Mouse (Mus musculus) bone marrow macrophage, adult 2 months (primary cell): ENCODE results near the gene Pycr1. TPM values are rescaled to one million over a fixed set of nuclear protein-coding genes. Genes with fewer than 3 reads are reported as not detected.
A peak's percentile ranks its signal among the peaks of the same experiment; 100 is the strongest.

Source experiments
- H3K27ac ChIP-seq: 2 replicates; pipeline ENCODE4 v1.5.1; 2012; ENCODE audit warnings: low read depth, low read length; ENCODE audit not compliant: insufficient read depth
- H3K4me1 ChIP-seq: 2 replicates; pipeline ENCODE4 v1.6.1; 2012; ENCODE audit warnings: low read length; ENCODE audit not compliant: control insufficient read depth, insufficient read depth
- H3K4me3 ChIP-seq: 2 replicates; pipeline ENCODE4 v1.5.1; 2012; ENCODE audit warnings: mild to moderate bottlenecking, low read length, moderate library complexity; ENCODE audit not compliant: insufficient read depth
- CTCF ChIP-seq: IDR thresholded peaks from 2 replicates; pipeline ENCODE4 v1.5.1; 2012; ENCODE audit warnings: low read depth, mild to moderate bottlenecking, low read length, moderate library complexity
- POLR2A ChIP-seq: IDR thresholded peaks from 2 replicates; pipeline ENCODE4 v1.6.1; 2012; ENCODE audit warnings: mild to moderate bottlenecking, low read depth, low read length, borderline replicate concordance
- polyA plus RNA-seq: library from polyadenylated mRNA; stranded (reverse); fragments of >200 nt; gene quantifications from 2 replicates; pipeline ENCODE4 v1.2.4, GENCODE M21; 2012; ENCODE audit not compliant: missing spikeins, insufficient read depth, insufficient read length

Gene Pycr1
- polyA plus RNA-seq, 1 experiment, result 0.78 TPM

DNA sequence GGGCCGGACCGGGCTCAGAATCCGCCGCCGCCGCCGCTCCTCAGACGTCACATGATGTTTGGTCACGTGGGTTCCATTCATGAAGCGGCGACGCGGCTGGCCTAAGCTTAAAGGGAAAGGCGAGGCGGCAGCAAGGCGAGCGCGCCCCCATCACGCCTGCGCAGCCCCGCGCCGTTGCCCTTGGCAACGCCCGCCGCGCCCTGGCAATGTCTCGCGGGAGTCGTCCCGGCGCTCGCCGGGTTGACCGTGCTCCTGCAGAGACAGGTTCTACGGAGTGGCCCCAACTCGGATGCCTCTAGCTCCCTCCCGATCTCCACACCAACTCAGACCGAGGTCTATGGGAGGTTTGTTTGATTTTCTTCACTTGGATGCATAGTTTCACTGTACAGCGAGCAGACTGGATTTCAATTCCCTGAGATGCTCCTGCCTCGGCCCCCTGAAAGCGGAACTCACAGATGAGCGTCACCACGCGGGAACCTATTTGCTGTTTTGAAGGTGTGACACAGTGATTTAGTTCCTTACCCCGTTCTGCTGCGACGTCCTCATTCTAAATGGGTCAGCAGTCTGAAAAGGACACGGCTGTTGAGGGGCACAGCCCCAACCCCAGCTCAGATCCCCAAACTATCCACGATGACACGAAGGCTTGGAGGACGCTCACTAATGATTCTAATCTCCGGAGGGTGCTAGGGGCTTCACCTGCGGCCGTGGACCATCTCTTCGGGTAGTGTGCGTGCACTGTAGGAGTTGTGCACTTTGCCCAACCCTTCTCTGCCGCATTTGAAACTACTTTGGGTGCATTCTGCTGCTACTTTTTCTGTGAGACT lies 9.8 kb downstream of the Pycr1 start, which contains the start of gene Mafg:
TSS of gene Mafg (minus strand) at position 81 of the 824 bp plus-strand sequence.
- TF ChIP-seq CTCF (no peak), POLR2A (no peak)
- Histone ChIP-seq H3K4me3 (peak within 1 kb of the TSS; percentile 62), H3K4me1 (peaks cover 34% of the 10 kb centered on the region), H3K27ac (peak within 1 kb of the TSS; percentile 95)

DNA sequence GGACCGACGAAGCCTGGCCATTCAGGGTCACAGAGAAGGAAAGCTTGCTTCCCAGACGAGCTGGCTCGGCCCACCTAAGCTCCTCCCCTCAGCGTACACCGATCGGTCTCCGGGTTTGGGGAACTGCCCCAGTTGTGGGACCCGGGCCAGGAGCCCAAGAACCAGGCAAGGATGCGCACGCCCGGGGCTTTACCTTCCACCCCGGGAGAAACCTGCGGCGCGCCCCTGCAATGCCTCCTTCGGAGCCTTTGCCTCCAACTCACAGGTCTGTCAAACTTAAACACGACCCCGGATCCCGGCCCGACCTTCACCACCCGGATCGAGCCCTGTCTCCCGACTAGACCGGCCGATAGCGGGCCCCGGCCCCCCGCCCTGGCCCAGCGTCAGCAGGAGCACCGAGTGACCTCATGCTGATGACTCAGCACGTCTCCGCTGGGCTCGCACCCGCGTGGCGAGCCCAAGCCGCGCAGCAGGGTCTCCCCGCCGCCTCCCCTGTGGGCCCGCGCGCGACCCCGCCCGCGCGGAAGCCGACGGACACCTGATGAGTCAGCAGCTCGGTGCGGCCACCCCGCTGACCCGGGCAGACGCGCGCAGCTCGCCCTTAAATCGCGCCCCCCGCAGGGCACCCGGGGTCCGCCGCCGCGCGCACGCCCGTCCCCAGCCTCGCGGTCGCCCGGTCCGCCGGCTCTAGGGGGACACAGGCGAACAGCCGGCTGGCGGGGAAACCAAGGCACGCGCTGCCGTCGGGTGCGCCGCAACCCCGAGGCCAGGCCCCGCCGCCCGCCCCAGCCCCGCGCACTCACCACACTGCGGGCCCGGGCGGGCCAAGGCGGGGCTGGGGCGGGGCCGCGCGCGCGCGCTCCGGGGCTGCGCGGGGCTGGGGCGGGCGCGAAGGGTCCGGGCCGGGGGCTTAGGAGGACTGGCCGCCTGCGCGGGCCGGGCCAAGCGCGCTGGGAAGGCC lies 10.7 kb downstream of the Pycr1 start:
- Histone ChIP-seq H3K4me3 (peak overlapping the region; percentile 62), H3K4me1 (peaks cover 38% of the 10 kb centered on the region), H3K27ac (peak overlapping the region; percentile 95)
- TF ChIP-seq POLR2A (no peak), CTCF (no peak)

DNA sequence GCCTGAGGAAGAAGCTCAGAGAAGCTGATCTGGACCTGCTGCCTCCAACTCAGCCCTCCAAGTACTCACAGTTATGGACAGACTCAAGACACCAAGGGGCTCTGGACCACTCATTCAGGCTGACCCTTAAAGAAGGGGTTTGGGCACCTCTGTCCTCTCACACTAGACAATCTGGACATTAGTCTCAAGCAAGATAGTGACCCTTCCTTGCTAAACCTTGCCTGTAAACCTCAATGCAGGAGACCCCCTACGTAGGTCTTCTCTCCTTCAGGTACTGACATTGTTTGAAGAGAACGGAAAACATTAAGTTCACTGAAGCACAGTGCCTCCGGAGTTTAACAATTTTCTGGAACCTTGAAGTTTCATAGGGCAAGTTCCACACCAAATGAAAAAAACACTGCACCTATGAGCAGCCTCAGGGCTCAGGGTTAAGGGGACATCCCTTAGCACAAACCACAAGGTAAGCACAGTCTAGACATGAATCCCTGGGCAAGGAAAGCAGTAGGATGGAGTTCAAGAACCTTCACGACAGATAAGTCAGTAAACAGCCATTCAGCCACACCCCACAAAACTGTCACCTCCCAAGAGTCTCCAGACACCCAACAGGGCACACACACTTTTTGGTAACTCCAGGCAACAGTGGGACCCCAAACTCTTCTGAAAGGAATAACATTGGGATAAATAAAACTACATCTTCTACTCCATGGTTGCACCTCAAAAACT lies 11.7 kb downstream of the Pycr1 start:
- TF ChIP-seq POLR2A (no peak), CTCF (no peak)
- Histone ChIP-seq H3K4me3 (peak overlapping the region; percentile 62), H3K4me1 (peaks cover 45% of the 10 kb centered on the region), H3K27ac (peak overlapping the region; percentile 95)

DNA sequence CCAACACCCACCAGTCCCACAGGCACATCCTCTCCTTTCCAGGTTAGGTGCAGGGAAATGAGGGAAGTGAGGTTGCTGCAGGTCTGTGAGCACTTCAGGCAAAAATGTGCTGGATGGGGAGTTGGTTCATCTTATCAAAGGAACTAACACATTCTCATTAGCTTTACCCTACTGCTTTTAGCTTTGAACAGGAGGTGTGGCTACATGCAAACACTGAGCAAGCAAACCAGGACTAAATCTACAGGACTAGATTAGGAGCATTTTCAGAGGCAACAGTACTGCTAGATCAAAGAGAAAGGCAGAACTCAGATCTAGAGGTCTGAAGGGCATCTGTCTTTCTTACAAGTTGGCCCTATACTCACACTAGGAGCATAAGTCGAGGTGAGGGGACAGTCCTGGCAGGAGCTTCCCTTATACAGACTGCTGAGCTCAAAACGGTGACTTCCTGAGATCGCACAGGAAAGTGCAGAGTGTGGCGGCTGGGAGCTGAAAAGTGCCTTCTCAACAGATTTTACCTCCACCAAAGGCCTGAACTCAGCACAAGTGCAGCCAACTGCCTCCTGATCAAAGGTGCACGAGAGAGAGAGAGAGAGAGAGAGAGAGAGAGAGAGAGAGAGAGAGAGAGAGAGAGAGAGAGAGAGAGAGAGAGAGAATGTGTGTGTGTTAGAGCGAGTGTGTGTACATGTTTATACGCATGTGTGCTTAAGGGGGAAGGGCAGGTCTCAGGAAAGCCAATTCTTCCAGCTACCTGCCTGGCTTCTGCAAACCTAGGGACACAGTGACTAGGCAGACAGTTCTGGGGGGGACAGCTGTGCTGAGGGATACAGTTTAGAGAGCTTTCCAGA lies 12.5 kb downstream of the Pycr1 start:
- Histone ChIP-seq H3K27ac (peak overlapping the region; percentile 95), H3K4me1 (peaks cover 46% of the 10 kb centered on the region), H3K4me3 (peak overlapping the region; percentile 62)
- TF ChIP-seq POLR2A (no peak), CTCF (no peak)

DNA sequence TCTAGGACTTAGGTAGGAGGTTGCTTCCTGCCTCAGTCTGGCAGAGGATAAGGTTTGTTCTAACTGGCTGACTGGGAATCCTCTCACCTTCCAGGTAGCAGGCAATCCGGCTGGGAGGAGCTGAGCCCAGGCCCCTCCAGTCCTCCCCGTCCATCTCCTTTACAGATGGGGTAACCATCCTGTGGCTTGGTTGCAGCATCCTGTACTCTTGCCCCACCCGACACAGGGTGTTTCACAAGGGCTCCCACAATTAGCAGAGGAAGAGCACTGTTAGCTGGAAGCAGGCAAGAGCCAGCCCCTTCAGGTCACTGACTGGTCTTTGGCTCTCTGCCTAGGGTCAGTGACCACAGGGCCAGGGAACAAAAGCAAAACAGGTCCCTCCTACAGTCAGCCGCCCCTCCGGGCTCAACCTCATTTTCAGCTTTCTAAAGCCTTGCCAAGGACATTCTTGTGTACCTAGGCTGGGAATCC lies 13.1 kb downstream of the Pycr1 start:
- H3K4me1 ChIP-seq, result peaks cover 49% of the 10 kb centered on the region

DNA sequence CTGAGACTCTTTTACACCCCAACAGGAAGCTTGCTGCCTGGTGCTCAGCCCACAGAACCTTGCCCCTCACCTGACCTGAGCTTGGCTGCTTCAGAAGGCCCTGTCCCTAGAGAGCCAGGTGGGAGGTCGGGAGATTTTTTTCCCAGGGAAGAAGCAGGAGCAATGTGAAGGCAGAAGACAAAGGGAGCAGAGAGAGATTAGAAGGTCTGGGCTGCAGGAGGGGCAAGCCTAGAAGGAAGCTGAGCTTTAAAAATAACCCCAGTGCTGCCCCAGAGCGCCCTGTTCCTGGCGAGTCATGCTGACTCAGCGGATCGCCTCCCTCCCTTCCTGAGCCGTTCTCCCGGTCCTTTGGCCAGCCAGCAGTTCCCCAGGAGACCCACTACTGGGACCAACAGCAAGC lies 13.7 kb downstream of the Pycr1 start:
- TF ChIP-seq CTCF (no peak), POLR2A (no peak; the same call in 1 of the 2 replicates)
- peaks cover 51% of the 10 kb centered on the region for H3K4me1 ChIP-seq
- H3K27ac ChIP-seq, result peak overlapping the region; percentile 95
- H3K4me3 ChIP-seq, result peak overlapping the region; percentile 62

More for the DNA sequence above, 13.1 kb downstream of the Pycr1 start:
- no peak for TF ChIP-seq CTCF
- no peak for TF ChIP-seq POLR2A
- peak overlapping the region; percentile 62 for H3K4me3 ChIP-seq
- peak overlapping the region; percentile 95 for H3K27ac ChIP-seq

DNA sequence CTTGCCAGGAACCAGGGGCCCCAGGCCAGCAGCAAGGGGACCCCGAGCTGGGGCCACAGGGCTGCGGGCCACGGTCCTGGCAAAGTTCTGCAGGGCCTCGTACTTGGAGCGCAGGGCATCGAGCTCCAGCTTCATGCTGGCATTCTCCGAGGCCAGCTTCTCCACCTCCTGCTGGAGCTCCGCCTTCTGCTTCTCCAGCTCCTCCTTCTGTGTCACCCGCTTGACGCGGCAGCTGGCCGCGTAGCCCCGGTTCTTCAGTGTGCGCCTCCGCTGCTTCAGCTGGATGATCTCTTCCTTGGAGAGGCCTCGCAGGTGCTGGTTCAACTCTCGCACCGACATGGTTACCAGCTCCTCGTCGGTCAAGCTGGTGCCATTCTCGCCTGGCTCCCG lies 14.2 kb downstream of the Pycr1 start:
- TF ChIP-seq CTCF (no peak), POLR2A (no peak)
- peak overlapping the region; percentile 62 for H3K4me3 ChIP-seq
- H3K4me1 ChIP-seq, result peaks cover 46% of the 10 kb centered on the region
- H3K27ac ChIP-seq, result peak overlapping the region; percentile 95

DNA sequence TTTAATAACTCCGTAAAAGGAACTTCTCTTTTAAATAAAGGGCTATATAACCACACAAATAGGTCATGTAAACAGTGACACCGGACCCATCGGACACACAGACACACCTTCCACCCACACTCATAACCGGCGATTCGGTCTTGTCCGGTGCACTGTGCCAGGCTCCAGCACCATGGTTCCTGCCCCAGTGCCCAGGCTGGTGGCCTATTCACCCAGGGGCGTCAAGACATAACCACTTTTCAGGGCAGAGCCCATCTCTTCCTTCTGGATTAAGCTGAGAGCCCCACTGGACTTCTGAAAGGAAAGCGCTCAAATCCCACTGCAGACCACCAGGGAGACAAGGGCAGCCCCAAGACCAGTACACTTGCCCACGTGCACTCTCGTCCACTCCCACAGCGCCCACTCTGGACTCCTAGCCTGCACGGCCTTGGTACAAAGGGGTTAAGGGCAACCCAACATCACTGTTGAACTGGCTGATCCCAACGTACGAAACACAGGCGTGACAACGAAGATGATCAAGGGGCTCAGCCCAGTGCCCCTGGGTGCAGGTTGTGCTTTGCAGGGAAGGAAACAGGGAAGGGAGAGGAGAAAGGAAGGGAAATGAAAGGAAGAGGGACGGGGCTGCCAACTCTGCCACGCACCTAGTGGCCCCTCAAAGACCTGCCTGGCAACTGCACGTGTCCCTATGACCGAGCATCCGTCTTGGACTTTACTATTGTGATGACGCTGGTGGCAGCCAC lies 14.8 kb downstream of the Pycr1 start:
- Histone ChIP-seq H3K4me3 (peak overlapping the region; percentile 62), H3K27ac (peak overlapping the region; percentile 95), H3K4me1 (peaks cover 43% of the 10 kb centered on the region)
- no peak for TF ChIP-seq CTCF
- no peak for TF ChIP-seq POLR2A
